Mouse (Mus musculus) cerebellum, adult 2 months (tissue): Measurements from ENCODE around the gene Bhlha15.

Source experiments
- CTCF ChIP-seq: fragments of 200-500 bp; IDR thresholded peaks from 2 replicates; pipeline ENCODE4 v1.5.1; 2011; ENCODE audit warnings: low read depth, mild to moderate bottlenecking, control low read depth, low read length, moderate library complexity, borderline replicate concordance; ENCODE audit not compliant: insufficient read depth
- POLR2A ChIP-seq: fragments of 200-500 bp; IDR thresholded peaks from 2 replicates; pipeline ENCODE4 v1.6.1; 2011; ENCODE audit warnings: low read length, control low read depth, borderline replicate concordance; ENCODE audit not compliant: insufficient read depth

DNA sequence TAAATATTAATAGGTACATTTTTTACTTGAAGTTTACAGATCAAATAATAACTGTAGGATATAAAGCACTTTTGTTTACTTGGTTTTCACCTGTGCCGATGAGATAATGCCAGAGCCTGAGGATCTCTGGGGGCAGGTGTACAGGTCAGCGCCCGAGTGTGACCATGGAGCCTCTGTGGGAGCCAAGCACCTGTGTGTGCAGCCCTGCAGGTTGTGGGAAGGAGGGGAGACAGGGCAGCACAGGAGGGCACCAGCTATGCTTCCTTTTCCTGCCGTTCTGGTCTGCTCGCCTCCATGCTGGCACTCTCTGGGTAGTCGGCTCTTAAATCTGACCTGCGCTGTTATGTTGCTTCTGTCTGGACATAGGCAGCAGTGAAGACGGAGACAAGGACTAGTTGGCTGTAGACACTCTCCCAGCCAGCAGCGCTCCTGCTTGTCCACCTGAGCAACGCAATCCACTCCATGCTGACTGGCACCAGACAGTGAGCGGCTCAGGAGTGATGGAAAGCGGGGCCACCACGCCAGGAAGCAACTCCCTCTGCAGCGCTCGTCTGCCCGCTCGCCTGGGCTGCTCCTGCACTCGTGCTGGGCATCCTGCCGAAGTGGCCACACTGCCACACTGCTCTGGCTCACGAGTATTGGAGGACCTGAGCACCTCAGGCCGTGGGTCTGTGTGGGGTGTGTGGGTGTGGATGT lies 5.6 kb upstream of the Bhlha15 start:
- TF ChIP-seq POLR2A (no peak), CTCF (no peak)
